In genomic region chr8:108246934-108247417, GRCm38 (mm10) we compare ENCODE assay signal across 18 mouse cellular contexts.
A peak's percentile ranks its signal among the peaks of the same experiment; 100 is the strongest.
DNase-seq lines count a peak whose midpoint lies in the region; ATAC-seq and TF ChIP-seq lines count a peak whose summit lies in the region.
"Had no signal": no experiment of that assay in that cellular context is flagged by ENCODE, and none has a peak within 500 bp of the region (broad histone marks: within the 10 kb centered on the region; RNA-seq: fewer than 3 reads in every experiment).

No protein-coding gene starts in this region.

- no peaks in the 10 kb centered on the region for H3K36me3 ChIP-seq in intestine, embryonic 16.5 days (ENCODE audit: control insufficient read depth, insufficient read depth, low read length)
- no peaks in the 10 kb centered on the region for H3K36me3 ChIP-seq in intestine, postnatal 0 days (ENCODE audit: control insufficient read depth, insufficient read depth)
- no peaks in the 10 kb centered on the region for H3K36me3 ChIP-seq in forebrain, embryonic 15.5 days
- H3K36me3 ChIP-seq in hindbrain, postnatal 0 days (ENCODE audit: insufficient read depth, low read length), result no peaks in the 10 kb centered on the region
- H3K36me3 ChIP-seq in neural tube, embryonic 12.5 days, result no peaks in the 10 kb centered on the region
- H3K36me3 ChIP-seq: embryonic facial prominence, embryonic 13.5 days; heart, embryonic 15.5 days; limb, embryonic 12.5 days; liver, embryonic 15.5 days had no signal

- no peaks in the 10 kb centered on the region for H3K27me3 ChIP-seq in intestine, embryonic 16.5 days (replicated peaks; ENCODE audit: control insufficient read depth, insufficient read depth, low read length)
- H3K27me3 ChIP-seq in intestine, postnatal 0 days (replicated peaks; ENCODE audit: control insufficient read depth, insufficient read depth, low read length), result no peaks in the 10 kb centered on the region
- H3K27me3 ChIP-seq in forebrain, embryonic 15.5 days, result peaks cover 11% of the 10 kb centered on the region
- H3K27me3 ChIP-seq in hindbrain, postnatal 0 days (ENCODE audit: insufficient read depth, low read length), result peaks cover 7% of the 10 kb centered on the region
- no peaks in the 10 kb centered on the region for H3K27me3 ChIP-seq in neural tube, embryonic 12.5 days (replicated peaks)
- H3K27me3 ChIP-seq: embryonic facial prominence, embryonic 13.5 days; heart, embryonic 15.5 days; limb, embryonic 12.5 days; liver, embryonic 15.5 days had no signal

- no peak for DNase-seq in hindbrain, postnatal 0 days (ENCODE audit: low spot score)
- no peak for DNase-seq in thymus, adult 18-20 months
- no peak for DNase-seq in cerebellum, adult 11 months
- DNase-seq in c-Kit-positive CD71-positive TER-119-positive erythroid progenitor cells, embryonic 14.5 days (ENCODE audit: low spot score), result no peak
- DNase-seq: adrenal gland, adult 2 months; B cell, adult 2 months; gastrocnemius, postnatal 10 days; kidney, postnatal 14 days had no signal

- H3K4me1 ChIP-seq in intestine, embryonic 16.5 days (ENCODE audit: control insufficient read depth, insufficient read depth, low read length), result 0 out of 2 replicates have a peak, but pooled peaks cover 7% of the 10 kb centered on the region
- no peaks in the 10 kb centered on the region for H3K4me1 ChIP-seq in intestine, postnatal 0 days (replicated peaks; ENCODE audit: control insufficient read depth, insufficient read depth, low read length)
- H3K4me1 ChIP-seq in forebrain, embryonic 15.5 days, result peaks cover 28% of the 10 kb centered on the region
- no peaks in the 10 kb centered on the region for H3K4me1 ChIP-seq in hindbrain, postnatal 0 days (ENCODE audit: insufficient read depth, low read length)
- H3K4me1 ChIP-seq in neural tube, embryonic 12.5 days, result peaks cover 26% of the 10 kb centered on the region
- H3K4me1 ChIP-seq: heart, embryonic 15.5 days; liver, embryonic 15.5 days had no signal

- H3K4me2 ChIP-seq in intestine, embryonic 16.5 days (ENCODE audit: low read depth, low read length), result 0 out of 2 replicates have a peak overlapping the region, but pooled peaks have one; percentile 22
- no peak overlapping the region for H3K4me2 ChIP-seq in intestine, postnatal 0 days (replicated peaks; ENCODE audit: low read depth)
- peak overlapping the region; percentile 18; the same call in 1 of the 2 replicates for H3K4me2 ChIP-seq in forebrain, embryonic 15.5 days (replicated peaks)
- no peak overlapping the region for H3K4me2 ChIP-seq in hindbrain, postnatal 0 days (ENCODE audit: low read depth, low read length)
- H3K4me2 ChIP-seq in neural tube, embryonic 12.5 days (replicated peaks), result peak overlapping the region; percentile 51
- H3K4me2 ChIP-seq: heart, embryonic 15.5 days; limb, embryonic 12.5 days; liver, embryonic 15.5 days had no signal

- no peak overlapping the region for H3K9ac ChIP-seq in intestine, embryonic 16.5 days (ENCODE audit: low read depth, low read length)
- no peak overlapping the region for H3K9ac ChIP-seq in intestine, postnatal 0 days (ENCODE audit: low read depth, low read length)
- H3K9ac ChIP-seq in forebrain, embryonic 15.5 days (replicated peaks), result no peak overlapping the region
- H3K9ac ChIP-seq in hindbrain, postnatal 0 days (replicated peaks; ENCODE audit: low read length), result no peak overlapping the region
- H3K9ac ChIP-seq in neural tube, embryonic 12.5 days, result peak overlapping the region; percentile 13; the same call in 1 of the 2 replicates
- H3K9ac ChIP-seq: heart, embryonic 15.5 days; limb, embryonic 12.5 days; liver, embryonic 15.5 days had no signal

- no peak overlapping the region for H3K27ac ChIP-seq in intestine, embryonic 16.5 days (ENCODE audit: low read length)
- no peak overlapping the region for H3K27ac ChIP-seq in intestine, postnatal 0 days (ENCODE audit: low read depth, low read length)
- peak overlapping the region; percentile 71 for H3K27ac ChIP-seq in forebrain, embryonic 15.5 days (replicated peaks)
- H3K27ac ChIP-seq in hindbrain, postnatal 0 days, result 0 out of 2 replicates have a peak overlapping the region, but pooled peaks have one; percentile 26
- peak overlapping the region; percentile 22; the same call in 1 of the 2 replicates for H3K27ac ChIP-seq in neural tube, embryonic 12.5 days
- H3K27ac ChIP-seq: heart, embryonic 15.5 days; limb, embryonic 12.5 days; liver, embryonic 15.5 days; macrophage had no signal

- no peak overlapping the region for H3K4me3 ChIP-seq in intestine, embryonic 16.5 days (ENCODE audit: low read length)
- no peak overlapping the region for H3K4me3 ChIP-seq in intestine, postnatal 0 days (ENCODE audit: low read depth, low read length)
- no peak overlapping the region for H3K4me3 ChIP-seq in forebrain, embryonic 15.5 days
- no peak overlapping the region for H3K4me3 ChIP-seq in hindbrain, postnatal 0 days (ENCODE audit: low read length)
- H3K4me3 ChIP-seq in neural tube, embryonic 12.5 days, result no peak overlapping the region
- H3K4me3 ChIP-seq: embryonic facial prominence, embryonic 13.5 days; heart, embryonic 15.5 days; limb, embryonic 12.5 days; liver, embryonic 15.5 days; myocyte had no signal

- TF ChIP-seq CTCF in intestine, postnatal 0 days (IDR thresholded peaks at IDR 0.05; ENCODE audit: low read depth), result no peak
- no peak for TF ChIP-seq CTCF in hindbrain, postnatal 0 days (IDR thresholded peaks at IDR 0.05; ENCODE audit: low read depth)

- no peak for ATAC-seq in intestine, embryonic 16.5 days
- no peak for ATAC-seq in intestine, postnatal 0 days
- 0 out of 2 replicates have a peak, but pooled peaks have one; percentile 11 for ATAC-seq in forebrain, embryonic 15.5 days (replicated peaks)
- no peak for ATAC-seq in hindbrain, postnatal 0 days
- ATAC-seq in neural tube, embryonic 12.5 days (ENCODE audit: low FRiP score, low read depth), result no peak

- H3K9me3 ChIP-seq in intestine, embryonic 16.5 days (ENCODE audit: control insufficient read depth, low read length), result no peaks in the 10 kb centered on the region
- H3K9me3 ChIP-seq in intestine, postnatal 0 days (ENCODE audit: control insufficient read depth), result no peaks in the 10 kb centered on the region
- H3K9me3 ChIP-seq in forebrain, embryonic 15.5 days, result no peaks in the 10 kb centered on the region
- H3K9me3 ChIP-seq in hindbrain, postnatal 0 days (ENCODE audit: low read length), result no peaks in the 10 kb centered on the region
- no peaks in the 10 kb centered on the region for H3K9me3 ChIP-seq in neural tube, embryonic 12.5 days
- H3K9me3 ChIP-seq: embryonic facial prominence, embryonic 13.5 days; heart, embryonic 15.5 days; limb, embryonic 12.5 days; liver, embryonic 15.5 days had no signal

- WGBS in intestine, embryonic 16.5 days, result 66% methylated on average over 7 of the region's 7 CpGs
- WGBS in intestine, postnatal 0 days, result 72% methylated on average over 7 of the region's 7 CpGs
- WGBS in forebrain, embryonic 15.5 days, result 9% methylated on average over 7 of the region's 7 CpGs
- WGBS in hindbrain, postnatal 0 days, result 40% methylated on average over 7 of the region's 7 CpGs
- WGBS in neural tube, embryonic 12.5 days, result 22% methylated on average over 7 of the region's 7 CpGs

Comparison
In these comparisons a context has a peak if more than half of its experiments do, and no peak if none do; other contexts are left out.
1. H3K4me2 ChIP-seq: peak in intestine, embryonic 16.5 days (single experiment), forebrain, embryonic 15.5 days (single experiment) and neural tube, embryonic 12.5 days (single experiment); none in intestine, postnatal 0 days (single experiment) and hindbrain, postnatal 0 days (single experiment).
2. H3K27ac ChIP-seq: peak in forebrain, embryonic 15.5 days (single experiment), hindbrain, postnatal 0 days (single experiment) and neural tube, embryonic 12.5 days (single experiment); none in intestine, embryonic 16.5 days (single experiment) and intestine, postnatal 0 days (single experiment).